Mouse (Mus musculus): ENCODE measurements at regions not wholly inside any gene's neighbourhood (a gene's known extent, or its start where the extent isn't known, plus 50 kb on each side); places are given as distances from the start of the nearest gene placed in this dataset. TPM values are rescaled to one million over a fixed set of nuclear protein-coding genes. Genes with fewer than 3 reads are reported as not detected.

DNA sequence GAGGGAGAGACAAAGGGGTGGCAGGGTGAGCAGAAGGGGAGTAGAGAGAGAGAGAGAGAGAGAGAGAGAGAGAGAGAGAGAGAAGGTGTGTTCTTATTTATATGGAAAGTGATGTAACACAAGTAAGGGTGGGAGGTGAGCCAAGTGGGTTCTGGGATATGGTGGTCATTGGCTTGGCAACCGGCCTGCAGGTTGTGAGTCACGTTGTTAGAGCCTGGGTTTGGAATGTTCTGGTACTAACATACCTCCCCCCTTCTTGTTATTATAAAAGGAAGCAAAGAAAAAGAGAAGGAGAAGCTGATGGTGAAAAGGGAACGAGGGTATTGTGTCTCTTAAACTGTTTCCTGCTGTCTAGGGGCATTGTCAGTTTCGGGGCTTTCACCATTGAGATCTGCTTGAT, 58.3 kb upstream of the Lemd2 start:
- WGBS: 68% methylated on average over 4 of the region's 4 CpGs
- H3K9me3 ChIP-seq: no peaks in the 10 kb centered on the region
- H3K4me1 ChIP-seq: no peaks in the 10 kb centered on the region
- H3K27ac ChIP-seq: no peak overlapping the region
- H3K27me3 ChIP-seq (ENCODE audit: insufficient read depth, poor library complexity, severe bottlenecking): no peaks in the 10 kb centered on the region
- DNase-seq (ENCODE audit: low spot score): no peak
- H3K36me3 ChIP-seq: no peaks in the 10 kb centered on the region
- H3K4me3 ChIP-seq: no peak overlapping the region

DNA sequence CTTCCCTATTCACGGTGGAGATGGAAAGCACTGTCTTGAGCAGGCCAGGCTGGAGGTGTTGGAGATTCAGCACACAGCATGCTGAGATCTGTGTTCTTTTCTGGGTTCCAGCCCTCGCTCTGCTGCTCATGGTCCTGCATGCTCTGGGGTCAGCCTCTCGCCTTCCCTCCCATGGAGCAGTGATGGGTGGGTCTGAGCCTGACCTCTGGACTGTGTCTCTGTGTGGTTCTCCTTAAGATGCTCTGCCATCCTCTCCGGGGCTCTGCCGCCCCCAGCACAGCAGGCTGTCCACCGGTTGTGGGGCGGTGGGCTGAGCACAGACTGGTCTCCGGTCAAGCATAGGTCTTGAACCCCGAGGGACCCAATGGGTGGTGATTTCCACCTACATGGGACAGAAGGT, 57.7 kb upstream of the Lemd2 start:
- H3K36me3 ChIP-seq: no peaks in the 10 kb centered on the region
- no peak overlapping the region for H3K4me3 ChIP-seq
- no peaks in the 10 kb centered on the region for H3K9me3 ChIP-seq
- no peak overlapping the region for H3K27ac ChIP-seq
- H3K4me1 ChIP-seq: no peaks in the 10 kb centered on the region
- no peaks in the 10 kb centered on the region for H3K27me3 ChIP-seq (ENCODE audit: insufficient read depth, poor library complexity, severe bottlenecking)
- WGBS: 90% methylated on average over 9 of the region's 9 CpGs
- DNase-seq (ENCODE audit: low spot score): no peak

DNA sequence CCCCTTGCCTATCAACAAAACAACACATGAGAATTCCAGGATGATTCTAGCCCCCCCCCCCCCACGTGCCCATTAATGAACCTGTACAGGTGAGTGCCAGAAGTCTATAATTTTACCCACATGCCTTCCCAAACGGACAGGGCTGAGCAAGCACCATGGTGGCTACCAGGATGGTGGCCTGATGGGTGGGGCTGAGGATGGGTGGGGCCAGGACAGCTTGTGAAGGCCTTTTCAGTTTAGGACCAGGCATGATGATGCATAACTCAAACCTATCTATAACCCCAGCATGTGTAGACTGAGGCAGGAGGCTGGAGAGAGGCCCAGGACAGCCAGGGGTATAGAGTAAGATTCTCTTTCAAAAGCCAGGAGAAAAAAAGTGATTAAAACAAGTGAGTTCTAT, 57.0 kb upstream of the Lemd2 start:
- H3K9me3 ChIP-seq: no peaks in the 10 kb centered on the region
- no peaks in the 10 kb centered on the region for H3K36me3 ChIP-seq
- H3K4me1 ChIP-seq: no peaks in the 10 kb centered on the region
- H3K4me3 ChIP-seq: no peak overlapping the region
- H3K27me3 ChIP-seq (ENCODE audit: insufficient read depth, poor library complexity, severe bottlenecking): 0 out of 2 replicates have a peak, but pooled peaks cover 6% of the 10 kb centered on the region
- 57% methylated on average over 2 of the region's 2 CpGs for WGBS
- DNase-seq (ENCODE audit: low spot score): no peak
- H3K27ac ChIP-seq: no peak overlapping the region

DNA sequence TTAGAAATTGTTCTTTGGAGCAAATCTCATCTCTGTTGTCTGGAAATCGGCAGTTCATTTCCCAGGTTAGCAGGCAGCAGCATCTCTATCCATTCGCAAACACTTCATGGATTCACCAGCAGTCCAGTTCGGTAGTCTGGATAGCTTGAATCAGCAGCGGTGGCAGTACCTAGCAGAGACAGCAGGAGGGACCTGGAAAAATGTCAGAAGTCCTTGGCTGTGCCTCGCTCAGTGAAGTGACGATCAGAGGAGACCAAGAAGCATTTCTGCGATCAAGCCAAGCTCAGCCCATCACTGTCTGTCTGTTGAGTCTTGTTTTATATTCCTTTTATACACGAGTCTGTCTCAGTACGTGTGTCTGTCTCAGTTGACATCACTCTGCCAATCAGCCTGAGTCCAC, 55.8 kb upstream of the Lemd2 start:
- Histone ChIP-seq H3K36me3 (no peaks in the 10 kb centered on the region), H3K4me3 (no peak overlapping the region), H3K27ac (no peak overlapping the region), H3K9me3 (no peaks in the 10 kb centered on the region), H3K27me3 (ENCODE audit: insufficient read depth, poor library complexity, severe bottlenecking) (0 out of 2 replicates have a peak, but pooled peaks cover 6% of the 10 kb centered on the region), H3K4me1 (no peaks in the 10 kb centered on the region)
- DNase-seq (ENCODE audit: low spot score): no peak
- WGBS: 86% methylated on average over 9 of the region's 9 CpGs

DNA sequence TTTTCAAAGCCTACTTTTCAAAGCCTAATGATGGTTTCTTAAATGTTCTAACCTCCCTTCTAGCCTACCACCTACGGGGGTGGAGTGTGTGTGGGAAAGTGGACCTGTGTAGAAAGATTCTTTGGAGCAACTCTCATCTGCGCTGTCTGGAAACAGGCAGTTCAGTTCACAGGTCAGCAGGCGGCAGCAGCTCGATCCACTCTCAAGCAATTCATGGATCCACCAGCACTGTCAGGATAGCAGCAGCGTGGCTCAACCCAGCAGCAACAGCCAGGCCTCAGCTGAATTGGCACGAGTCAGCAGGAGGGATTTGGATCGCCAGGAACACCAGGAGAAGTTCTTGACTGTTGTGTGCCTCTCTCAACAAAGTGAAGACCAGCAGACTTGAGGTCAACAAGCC, 53.1 kb upstream of the Lemd2 start:
- DNase-seq (ENCODE audit: low spot score): no peak
- Histone ChIP-seq H3K4me1 (no peaks in the 10 kb centered on the region), H3K36me3 (no peaks in the 10 kb centered on the region), H3K4me3 (no peak overlapping the region), H3K27ac (no peak overlapping the region), H3K27me3 (ENCODE audit: insufficient read depth, poor library complexity, severe bottlenecking) (0 out of 2 replicates have a peak, but pooled peaks cover 6% of the 10 kb centered on the region), H3K9me3 (no peaks in the 10 kb centered on the region)
- 41% methylated on average over 7 of the region's 7 CpGs for WGBS

DNA sequence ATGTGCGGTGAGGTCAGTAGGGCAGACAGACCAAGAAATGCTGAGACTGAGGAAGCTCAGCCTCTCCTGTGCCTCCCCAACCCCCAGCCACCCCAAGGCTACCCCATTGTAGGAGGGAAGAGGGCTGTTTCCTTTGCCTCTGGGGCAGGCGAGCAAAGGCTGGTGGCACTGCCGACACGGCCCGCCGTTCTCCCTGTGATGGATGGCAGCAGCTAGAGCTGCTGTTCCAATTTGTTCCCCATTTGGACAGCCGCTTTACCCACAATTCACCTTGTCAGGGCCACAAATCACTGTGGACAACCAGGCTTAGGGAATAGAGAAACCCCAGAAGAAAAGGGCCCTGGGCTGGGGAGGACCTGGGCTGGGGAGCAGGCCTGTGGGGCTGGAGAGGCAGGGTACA, 51.5 kb upstream of the Lemd2 start:
- Histone ChIP-seq H3K36me3 (no peaks in the 10 kb centered on the region), H3K4me3 (no peak overlapping the region), H3K27ac (no peak overlapping the region), H3K4me1 (peaks cover under 1% of the 10 kb centered on the region; the same call in 1 of the 2 replicates), H3K9me3 (no peaks in the 10 kb centered on the region), H3K27me3 (ENCODE audit: insufficient read depth, poor library complexity, severe bottlenecking) (0 out of 2 replicates have a peak, but pooled peaks cover 6% of the 10 kb centered on the region)
- WGBS: 71% methylated on average over 7 of the region's 7 CpGs
- no peak for DNase-seq (ENCODE audit: low spot score)

Small RNAs in the stretch of these regions (microRNA-seq; reads per million reads assigned to microRNA genes)
- gene Mir7214 (not detected), gene Mir7216 (not detected), gene Mir7217 (not detected), gene Mir7218 (not detected)

All from heart, embryonic 10.5 days (tissue).